Mouse (Mus musculus): ENCODE measurements around the gene Sdhaf1.

Sdhaf1 gene

GRCm38 (mm10) chr7:30323795-30324194 lies at the start of gene Sdhaf1:
Gene Sdhaf1, minus strand, starts transcription at chr7:30323895.
- no peak for DNase-seq

GRCm38 (mm10) chr7:30367466-30367865 lies 43.8 kb upstream of the Sdhaf1 start:
- no peak for DNase-seq

GRCm38 (mm10) chr7:30363344-30363738 lies 39.6 kb upstream of the Sdhaf1 start:
- no peak for DNase-seq

GRCm38 (mm10) chr7:30362652-30363343 lies 39.1 kb upstream of the Sdhaf1 start, which contains the start of gene Lrfn3:
Gene Lrfn3, minus strand, starts transcription at chr7:30362772.
- DNase-seq: peak; percentile 76

- no peak for DNase-seq
Observed at GRCm38 (mm10) chr7:30360028-30360427, 36.3 kb upstream of the Sdhaf1 start.

GRCm38 (mm10) chr7:30359276-30359865 lies 35.7 kb upstream of the Sdhaf1 start:
- DNase-seq: no peak

- DNase-seq: no peak
Observed at GRCm38 (mm10) chr7:30358378-30359186, 34.9 kb upstream of the Sdhaf1 start.

- no peak for DNase-seq
Observed at GRCm38 (mm10) chr7:30354059-30354458, 30.4 kb upstream of the Sdhaf1 start.

- peak; percentile 53 for DNase-seq
Observed at GRCm38 (mm10) chr7:30353279-30353822, 29.7 kb upstream of the Sdhaf1 start.

GRCm38 (mm10) chr7:30347828-30348227 lies 24.1 kb upstream of the Sdhaf1 start:
- DNase-seq: peak; percentile 83

- no peak for DNase-seq
Observed at GRCm38 (mm10) chr7:30346635-30347379, 23.1 kb upstream of the Sdhaf1 start.

GRCm38 (mm10) chr7:30339432-30340109 lies 15.9 kb upstream of the Sdhaf1 start:
- DNase-seq: no peak

GRCm38 (mm10) chr7:30336384-30336783 lies 12.7 kb upstream of the Sdhaf1 start:
- peak; percentile 85 for DNase-seq

- DNase-seq: peak; percentile 67
Observed at GRCm38 (mm10) chr7:30335688-30336087, 12.0 kb upstream of the Sdhaf1 start.

- DNase-seq: no peak
Observed at GRCm38 (mm10) chr7:30334563-30334962, 10.9 kb upstream of the Sdhaf1 start.

GRCm38 (mm10) chr7:30333436-30333835 lies 9.7 kb upstream of the Sdhaf1 start:
- DNase-seq: peak; percentile 78

- DNase-seq: no peak
Observed at GRCm38 (mm10) chr7:30332622-30333259, 9.0 kb upstream of the Sdhaf1 start.

- peak; percentile 95 for DNase-seq
Observed at GRCm38 (mm10) chr7:30331887-30332286, 8.2 kb upstream of the Sdhaf1 start.

- no peak for DNase-seq
Observed at GRCm38 (mm10) chr7:30328379-30328778, 4.7 kb upstream of the Sdhaf1 start.

GRCm38 (mm10) chr7:30327140-30327539 lies 3.4 kb upstream of the Sdhaf1 start:
- DNase-seq: no peak

- no peak for DNase-seq
Observed at GRCm38 (mm10) chr7:30326427-30326826, 2.7 kb upstream of the Sdhaf1 start.

GRCm38 (mm10) chr7:30325364-30325763 lies 1.7 kb upstream of the Sdhaf1 start:
- no peak for DNase-seq

Measured in layer of hippocampus, adult 9-11 months (tissue).